Mouse (Mus musculus): ENCODE results near the gene Olfr1216. TPM values are rescaled to one million over a fixed set of nuclear protein-coding genes. Genes with fewer than 3 reads are reported as not detected.
"Not testable (repeated sequence)": the region's sequence is repeated elsewhere in the genome, so short reads cannot be mapped to it uniquely, and the experiment has no call there.

Olfr1216 gene
- not detected in 2 replicates for polyA plus RNA-seq (2015; fragmentation: Nextera tagmentation; extraction: Ambion mirVana)

DNA sequence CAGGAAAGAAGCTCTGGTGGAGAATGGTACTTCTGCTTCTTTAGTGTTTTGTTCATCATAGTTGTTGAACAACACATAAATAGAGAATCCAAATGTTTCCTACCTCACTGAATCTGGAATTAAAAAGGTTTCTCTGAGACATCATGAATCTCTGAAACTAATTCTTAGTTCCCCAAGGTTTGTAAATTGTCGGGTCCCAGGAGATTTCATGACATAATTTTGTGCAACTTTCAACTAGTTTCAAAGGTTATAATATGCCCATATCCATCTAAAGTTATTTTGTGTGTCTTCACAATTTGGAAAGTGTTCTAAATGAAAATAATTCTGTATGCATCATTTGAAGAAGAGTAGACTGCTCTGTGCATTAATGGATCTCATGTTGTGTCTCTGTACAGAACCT is at the start of gene Olfr1216:
Gene Olfr1216 (minus strand): TSS at position 101 of the 400 bp plus-strand sequence.
- H3K27ac ChIP-seq (replicated peaks) = no peak within 1 kb of the TSS

DNA sequence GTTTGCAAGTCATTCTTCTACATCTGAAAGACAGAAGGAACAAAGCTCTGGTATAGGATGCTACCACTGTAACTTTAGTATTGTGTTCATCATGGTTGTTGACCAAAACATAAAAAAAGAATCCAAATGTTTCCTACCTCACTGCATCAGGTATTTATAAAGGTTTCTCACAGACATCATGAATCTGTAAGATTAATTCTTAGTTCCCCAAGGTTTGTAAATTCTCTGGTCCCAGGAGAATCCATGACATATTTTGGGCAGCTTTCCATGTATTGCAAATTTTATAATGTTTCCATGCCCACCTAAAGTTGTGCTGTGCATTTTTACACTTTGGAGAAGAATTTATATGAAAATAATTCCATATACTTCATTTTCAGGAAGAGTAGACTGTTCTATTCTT is 42.9 kb upstream of the Olfr1216 start, which contains the start of gene Olfr1218:
Gene Olfr1218 (minus strand): TSS at position 101 of the 400 bp plus-strand sequence.
- H3K4me2 ChIP-seq (replicated peaks) = no peak within 1 kb of the TSS
- no peak within 1 kb of the TSS for H3K27ac ChIP-seq (replicated peaks)
- no peak for ATAC-seq (ENCODE audit: insufficient number of reproducible peaks, low FRiP score, low TSS enrichment, low read depth)
- no peaks in the 10 kb centered on the region for H3K4me1 ChIP-seq
- no peak within 1 kb of the TSS for H3K4me3 ChIP-seq (replicated peaks)
- H3K36me3 ChIP-seq = no peaks in the 10 kb centered on the region
- H3K9ac ChIP-seq = no peak within 1 kb of the TSS
- no peaks in the 10 kb centered on the region for H3K27me3 ChIP-seq
- no peaks in the 10 kb centered on the region for H3K9me3 ChIP-seq (replicated peaks)

More for the DNA sequence above, at the start of gene Olfr1216:
- Histone ChIP-seq H3K4me1 (no peaks in the 10 kb centered on the region), H3K36me3 (no peaks in the 10 kb centered on the region), H3K9ac (no peak within 1 kb of the TSS), H3K9me3 (replicated peaks) (no peaks in the 10 kb centered on the region), H3K4me3 (replicated peaks) (no peak within 1 kb of the TSS), H3K4me2 (replicated peaks) (no peak within 1 kb of the TSS), H3K27me3 (no peaks in the 10 kb centered on the region)
- no peak for ATAC-seq (ENCODE audit: insufficient number of reproducible peaks, low FRiP score, low TSS enrichment, low read depth)
- 79% methylated on average over 1 of the region's 1 CpGs for WGBS

GRCm38 (mm10) chr2:89031965-89032364 is 13.8 kb upstream of the Olfr1216 start, which contains the start of gene Olfr1217:
Gene Olfr1217, minus strand, starts transcription at chr2:89032065.
- no peaks in the 10 kb centered on the region for H3K36me3 ChIP-seq
- WGBS = 62% methylated on average over 2 of the region's 2 CpGs
- H3K4me2 ChIP-seq (replicated peaks) = no peak within 1 kb of the TSS
- no peak within 1 kb of the TSS for H3K27ac ChIP-seq (replicated peaks)
- no peaks in the 10 kb centered on the region for H3K27me3 ChIP-seq
- no peak for ATAC-seq (ENCODE audit: insufficient number of reproducible peaks, low FRiP score, low TSS enrichment, low read depth)
- H3K9me3 ChIP-seq (replicated peaks) = no peaks in the 10 kb centered on the region
- no peaks in the 10 kb centered on the region for H3K4me1 ChIP-seq
- H3K4me3 ChIP-seq (replicated peaks) = no peak within 1 kb of the TSS
- H3K9ac ChIP-seq = no peak within 1 kb of the TSS

DNA sequence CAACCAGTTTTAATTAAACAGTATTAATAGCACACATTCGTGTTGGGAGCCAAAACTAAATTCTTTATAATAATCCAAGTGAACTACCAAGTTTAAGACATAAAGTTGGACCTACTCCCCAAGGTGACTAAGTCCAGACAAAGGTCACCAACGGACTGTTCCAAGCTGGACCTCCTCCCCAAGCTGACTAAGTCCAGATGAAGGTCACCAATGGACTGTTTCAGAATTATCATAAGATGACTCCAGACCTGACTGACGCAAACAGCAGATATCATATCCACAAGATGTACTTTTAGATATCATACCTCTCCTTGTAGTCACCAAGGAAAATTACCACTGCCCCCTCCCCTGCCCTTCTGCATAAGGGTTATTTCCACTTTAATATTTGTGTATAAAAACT is 3.3 kb upstream of the Olfr1216 start:
- 67% methylated on average over 3 of the region's 3 CpGs for WGBS
- not testable (repeated sequence) for H3K4me3 ChIP-seq (replicated peaks); H3K4me1 ChIP-seq; H3K27me3 ChIP-seq; H3K4me2 ChIP-seq (replicated peaks); H3K9ac ChIP-seq; H3K9me3 ChIP-seq (replicated peaks); H3K27ac ChIP-seq (replicated peaks); ATAC-seq (ENCODE audit: insufficient number of reproducible peaks, low FRiP score, low TSS enrichment, low read depth); H3K36me3 ChIP-seq

- no peak for ATAC-seq (ENCODE audit: insufficient number of reproducible peaks, low FRiP score, low TSS enrichment, low read depth)
- no peak within 1 kb of the TSS for H3K9ac ChIP-seq
- H3K4me2 ChIP-seq (replicated peaks) = no peak within 1 kb of the TSS
- H3K27me3 ChIP-seq = no peaks in the 10 kb centered on the region
- H3K4me1 ChIP-seq = no peaks in the 10 kb centered on the region
- H3K9me3 ChIP-seq (replicated peaks) = no peaks in the 10 kb centered on the region
- no peak within 1 kb of the TSS for H3K27ac ChIP-seq (replicated peaks)
- WGBS = 63% methylated on average over 2 of the region's 2 CpGs
- H3K36me3 ChIP-seq = no peaks in the 10 kb centered on the region
- no peak within 1 kb of the TSS for H3K4me3 ChIP-seq (replicated peaks)
Measured at GRCm38 (mm10) chr2:89006873-89007272, 11.3 kb downstream of the Olfr1216 start, which contains the start of gene Olfr1215. Gene Olfr1215, minus strand, starts transcription at chr2:89006973.

DNA sequence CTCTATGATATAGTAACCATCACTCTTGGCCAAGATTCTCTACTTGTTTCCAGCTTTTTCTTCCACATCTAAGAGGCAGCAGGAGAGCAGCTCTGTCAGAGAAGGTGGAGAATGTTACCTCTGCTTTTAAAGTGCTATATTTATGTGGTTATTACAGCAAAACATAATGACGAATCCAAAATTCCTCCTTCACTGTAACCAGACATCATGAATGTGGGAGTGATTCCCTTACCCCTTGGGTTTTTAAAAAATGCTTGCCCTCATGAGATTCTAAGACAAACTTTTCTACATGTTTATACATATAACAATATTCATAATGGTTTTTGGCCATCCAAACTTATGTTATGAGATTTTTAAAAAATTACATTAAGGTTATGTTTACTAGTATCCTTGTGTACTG is 25.6 kb downstream of the Olfr1216 start, which contains the start of gene Olfr1214:
Gene Olfr1214 (minus strand): TSS at position 101 of the 400 bp plus-strand sequence.
- no peaks in the 10 kb centered on the region for H3K4me1 ChIP-seq
- H3K9me3 ChIP-seq (replicated peaks) = no peaks in the 10 kb centered on the region
- H3K4me2 ChIP-seq (replicated peaks) = no peak within 1 kb of the TSS
- H3K36me3 ChIP-seq = no peaks in the 10 kb centered on the region
- 77% methylated on average over 1 of the region's 1 CpGs for WGBS
- no peak within 1 kb of the TSS for H3K9ac ChIP-seq
- no peak for ATAC-seq (ENCODE audit: insufficient number of reproducible peaks, low FRiP score, low TSS enrichment, low read depth)
- H3K27me3 ChIP-seq = no peaks in the 10 kb centered on the region
- no peak within 1 kb of the TSS for H3K27ac ChIP-seq (replicated peaks)
- H3K4me3 ChIP-seq (replicated peaks) = no peak within 1 kb of the TSS

DNA sequence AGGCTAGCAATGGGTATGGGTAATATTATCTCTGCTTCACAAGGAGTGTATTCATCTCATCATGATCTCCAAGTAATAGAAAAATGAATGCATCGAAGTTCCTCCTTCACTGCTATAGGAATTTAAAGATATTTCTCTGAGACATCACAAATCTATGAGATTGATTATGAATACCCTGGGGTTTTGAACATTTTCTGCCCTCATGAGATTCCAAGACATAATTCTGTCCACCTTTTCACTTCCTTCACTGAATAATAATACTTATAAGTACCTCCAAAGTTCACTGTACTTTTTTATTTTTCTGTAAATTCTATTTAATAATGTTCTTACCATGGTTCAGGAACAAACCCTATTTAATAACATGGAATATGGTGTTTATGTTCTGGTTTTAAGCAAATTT is 38.0 kb downstream of the Olfr1216 start, which contains the start of gene Gm13762:
Gene Gm13762 (minus strand): TSS at position 101 of the 400 bp plus-strand sequence.
- Histone ChIP-seq H3K27me3 (no peaks in the 10 kb centered on the region), H3K4me1 (no peaks in the 10 kb centered on the region), H3K36me3 (no peaks in the 10 kb centered on the region), H3K4me2 (replicated peaks) (no peak within 1 kb of the TSS), H3K9ac (no peak within 1 kb of the TSS), H3K4me3 (replicated peaks) (no peak within 1 kb of the TSS), H3K27ac (replicated peaks) (no peak within 1 kb of the TSS), H3K9me3 (replicated peaks) (no peaks in the 10 kb centered on the region)
- ATAC-seq (ENCODE audit: insufficient number of reproducible peaks, low FRiP score, low TSS enrichment, low read depth) = no peak
- WGBS = 73% methylated on average over 1 of the region's 1 CpGs

Other genes starting within 250 kb of the Olfr1216 start
- gene Olfr1200, start 247.9 kb downstream of the Olfr1216 start, polyA plus RNA-seq (2015; fragmentation: Nextera tagmentation; extraction: Ambion mirVana) = not detected in 2 replicates
- gene Olfr1201, start 225.3 kb downstream of the Olfr1216 start, polyA plus RNA-seq (2015; fragmentation: Nextera tagmentation; extraction: Ambion mirVana) = not detected in 2 replicates
- gene Olfr1202, start 203.8 kb downstream of the Olfr1216 start, polyA plus RNA-seq (2015; fragmentation: Nextera tagmentation; extraction: Ambion mirVana) = not detected in 2 replicates
- gene Olfr1205, start 188.6 kb downstream of the Olfr1216 start, polyA plus RNA-seq (2015; fragmentation: Nextera tagmentation; extraction: Ambion mirVana) = not detected in 2 replicates
- not detected in 2 replicates for gene Olfr1204, start 169.0 kb downstream of the Olfr1216 start, polyA plus RNA-seq (2015; fragmentation: Nextera tagmentation; extraction: Ambion mirVana)
- gene Olfr1206, start 155.1 kb downstream of the Olfr1216 start, polyA plus RNA-seq (2015; fragmentation: Nextera tagmentation; extraction: Ambion mirVana) = not detected in 2 replicates
- 0.11 TPM in 1 of 2 replicates, not detected in the other for gene Olfr1208, start 116.0 kb downstream of the Olfr1216 start, polyA plus RNA-seq (2015; fragmentation: Nextera tagmentation; extraction: Ambion mirVana)
- not detected in 2 replicates for gene Olfr1209, start 103.2 kb downstream of the Olfr1216 start, polyA plus RNA-seq (2015; fragmentation: Nextera tagmentation; extraction: Ambion mirVana)
- gene Olfr1211, start 80.2 kb downstream of the Olfr1216 start, polyA plus RNA-seq (2015; fragmentation: Nextera tagmentation; extraction: Ambion mirVana) = not detected in 2 replicates
- gene Olfr1212, start 64.4 kb downstream of the Olfr1216 start, polyA plus RNA-seq (2015; fragmentation: Nextera tagmentation; extraction: Ambion mirVana) = not detected in 2 replicates
- 0.09 TPM in 1 of 2 replicates, not detected in the other for gene Gm13762, start 38.1 kb downstream of the Olfr1216 start, polyA plus RNA-seq (2015; fragmentation: Nextera tagmentation; extraction: Ambion mirVana)
- gene Olfr1214, start 25.7 kb downstream of the Olfr1216 start, polyA plus RNA-seq (2015; fragmentation: Nextera tagmentation; extraction: Ambion mirVana) = not detected in 2 replicates
- gene Olfr1215, start 11.4 kb downstream of the Olfr1216 start, polyA plus RNA-seq (2015; fragmentation: Nextera tagmentation; extraction: Ambion mirVana) = not detected in 2 replicates
- 0.04 TPM in 1 of 2 replicates, not detected in the other for gene Olfr1217, start 13.7 kb upstream of the Olfr1216 start, polyA plus RNA-seq (2015; fragmentation: Nextera tagmentation; extraction: Ambion mirVana)
- not detected in 2 replicates for gene Olfr1218, start 42.8 kb upstream of the Olfr1216 start, polyA plus RNA-seq (2015; fragmentation: Nextera tagmentation; extraction: Ambion mirVana)
- not detected in 2 replicates for gene Olfr1219, start 65.2 kb upstream of the Olfr1216 start, polyA plus RNA-seq (2015; fragmentation: Nextera tagmentation; extraction: Ambion mirVana)
- gene Olfr1220, start 88.5 kb upstream of the Olfr1216 start, polyA plus RNA-seq (2015; fragmentation: Nextera tagmentation; extraction: Ambion mirVana) = not detected in 2 replicates
- 0.24 TPM in 1 of 2 replicates, not detected in the other for gene Olfr1221, start 98.9 kb upstream of the Olfr1216 start, polyA plus RNA-seq (2015; fragmentation: Nextera tagmentation; extraction: Ambion mirVana)
- 0.05 TPM in 1 of 2 replicates, not detected in the other for gene Olfr1222, start 114.7 kb upstream of the Olfr1216 start, polyA plus RNA-seq (2015; fragmentation: Nextera tagmentation; extraction: Ambion mirVana)
- not detected in 2 replicates for gene Olfr1223, start 133.2 kb upstream of the Olfr1216 start, polyA plus RNA-seq (2015; fragmentation: Nextera tagmentation; extraction: Ambion mirVana)
- gene Olfr1224-ps1, start 145.8 kb upstream of the Olfr1216 start, polyA plus RNA-seq (2015; fragmentation: Nextera tagmentation; extraction: Ambion mirVana) = not detected in 2 replicates
- gene Olfr1225, start 156.3 kb upstream of the Olfr1216 start, polyA plus RNA-seq (2015; fragmentation: Nextera tagmentation; extraction: Ambion mirVana) = not detected in 2 replicates
- not detected in 2 replicates for gene Olfr1226, start 181.7 kb upstream of the Olfr1216 start, polyA plus RNA-seq (2015; fragmentation: Nextera tagmentation; extraction: Ambion mirVana)
- not detected in 2 replicates for gene Olfr1228, start 235.7 kb upstream of the Olfr1216 start, polyA plus RNA-seq (2015; fragmentation: Nextera tagmentation; extraction: Ambion mirVana)

Data from embryonic facial prominence, embryonic 15.5 days (tissue).